ENCODE assay signal across 14 mouse cellular contexts in the genomic region with DNA sequence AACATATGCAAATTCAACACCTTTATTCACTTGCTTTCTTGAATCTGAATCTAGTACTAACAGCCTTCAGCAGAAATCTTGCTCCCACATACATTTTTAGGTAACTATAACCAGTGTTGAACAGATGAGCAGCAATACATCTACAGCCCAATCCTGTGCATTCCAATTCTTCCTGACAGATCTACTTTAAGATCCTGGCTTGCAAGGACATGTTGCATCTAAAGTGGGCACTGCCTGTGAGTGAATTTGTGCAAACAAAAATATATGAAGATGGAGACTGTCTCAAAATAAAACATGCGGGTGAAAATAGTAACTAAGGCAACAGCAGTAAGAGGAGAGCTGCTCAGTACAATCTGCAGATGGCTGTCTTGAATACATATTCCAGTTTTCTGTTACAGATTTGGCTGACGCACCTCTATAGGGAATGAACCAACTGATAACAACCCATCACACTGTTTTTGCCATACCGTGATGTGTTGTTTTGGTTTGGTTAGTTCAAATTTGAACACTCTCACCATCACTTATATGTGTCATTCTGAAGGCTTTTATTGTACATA.
DNase-seq lines count a peak whose midpoint lies in the region.
"Had no signal": no experiment of that assay in that cellular context is flagged by ENCODE, and none has a peak within 500 bp of the region (broad histone marks: within the 10 kb centered on the region; RNA-seq: fewer than 3 reads in every experiment).

No protein-coding gene starts in this region.

- intact Hi-C loops in left cerebral cortex, postnatal 36 days (cut with DNase I): no loop called here

- DNase-seq in layer of hippocampus, adult 18-20 months (ENCODE audit: low spot score in 2 of 2): peak; percentile 2 to 25
- no peak for DNase-seq in layer of hippocampus, adult 9-10 months (ENCODE audit: low spot score)
- DNase-seq in brain, embryonic 18.5 days (ENCODE audit: low read depth, low spot score): peak; percentile 50
- peak; percentile 12 to 73 for DNase-seq in frontal cortex, postnatal 36 days (ENCODE audit: low spot score in 2 of 2)
- DNase-seq in left cerebral cortex, postnatal 36 days (ENCODE audit: low spot score in 2 of 2): peak; percentile 13 to 36
- DNase-seq in adrenal gland, postnatal 10 days: no peak
- no peak for DNase-seq in spleen, adult 12 weeks (ENCODE audit: low spot score)
- DNase-seq in adrenal gland, postnatal 14 days: no peak
- DNase-seq: cerebellum, adult 8-10 months; cerebellum, postnatal 36 days; embryo, embryonic 11 days; gastrocnemius, adult 2 months; kidney, adult 9 months; kidney, postnatal 14 days had no signal

Comparison
In these comparisons a context has a peak if more than half of its experiments do, and no peak if none do; other contexts are left out.
1. DNase-seq: peak in layer of hippocampus, adult 18-20 months (2 of 2), brain, embryonic 18.5 days (single experiment), frontal cortex, postnatal 36 days (2 of 2) and left cerebral cortex, postnatal 36 days (2 of 2); none in layer of hippocampus, adult 9-10 months (single experiment), adrenal gland, postnatal 10 days (single experiment), spleen, adult 12 weeks (single experiment) and adrenal gland, postnatal 14 days (single experiment).